Mouse (Mus musculus): ENCODE measurements around the gene Irs1. TPM values are rescaled to one million over a fixed set of nuclear protein-coding genes. Genes with fewer than 3 reads are reported as not detected.

The Irs1 gene
- polyA plus RNA-seq, 1 experiment from 2014 or later = 11.8 TPM

- ATAC-seq (ENCODE audit: low FRiP score, low read depth) = no peak
- peaks cover 5% of the 10 kb centered on the region; the same call in 1 of the 2 replicates for H3K4me1 ChIP-seq
- H3K9me3 ChIP-seq = no peaks in the 10 kb centered on the region
- no peaks in the 10 kb centered on the region for H3K27me3 ChIP-seq
- H3K9ac ChIP-seq = no peak overlapping the region
- H3K4me3 ChIP-seq = no peak overlapping the region
- H3K27ac ChIP-seq = no peak overlapping the region
- H3K36me3 ChIP-seq = peaks cover 20% of the 10 kb centered on the region
- 84% methylated on average over 3 of the region's 3 CpGs for WGBS
- H3K4me2 ChIP-seq (replicated peaks) = no peak overlapping the region
Observed at GRCm38 (mm10) chr1:82239409-82240201, 51.6 kb downstream of the Irs1 start.

GRCm38 (mm10) chr1:82238245-82238644 lies 53.0 kb downstream of the Irs1 start:
- 64% methylated on average over 4 of the region's 4 CpGs for WGBS
- Histone ChIP-seq H3K27me3 (no peaks in the 10 kb centered on the region), H3K4me2 (replicated peaks) (no peak overlapping the region), H3K9ac (no peak overlapping the region), H3K4me1 (peaks cover 5% of the 10 kb centered on the region; the same call in 1 of the 2 replicates), H3K9me3 (no peaks in the 10 kb centered on the region), H3K4me3 (no peak overlapping the region), H3K36me3 (peaks cover 31% of the 10 kb centered on the region), H3K27ac (no peak overlapping the region)
- no peak for ATAC-seq (ENCODE audit: low FRiP score, low read depth)

DNA sequence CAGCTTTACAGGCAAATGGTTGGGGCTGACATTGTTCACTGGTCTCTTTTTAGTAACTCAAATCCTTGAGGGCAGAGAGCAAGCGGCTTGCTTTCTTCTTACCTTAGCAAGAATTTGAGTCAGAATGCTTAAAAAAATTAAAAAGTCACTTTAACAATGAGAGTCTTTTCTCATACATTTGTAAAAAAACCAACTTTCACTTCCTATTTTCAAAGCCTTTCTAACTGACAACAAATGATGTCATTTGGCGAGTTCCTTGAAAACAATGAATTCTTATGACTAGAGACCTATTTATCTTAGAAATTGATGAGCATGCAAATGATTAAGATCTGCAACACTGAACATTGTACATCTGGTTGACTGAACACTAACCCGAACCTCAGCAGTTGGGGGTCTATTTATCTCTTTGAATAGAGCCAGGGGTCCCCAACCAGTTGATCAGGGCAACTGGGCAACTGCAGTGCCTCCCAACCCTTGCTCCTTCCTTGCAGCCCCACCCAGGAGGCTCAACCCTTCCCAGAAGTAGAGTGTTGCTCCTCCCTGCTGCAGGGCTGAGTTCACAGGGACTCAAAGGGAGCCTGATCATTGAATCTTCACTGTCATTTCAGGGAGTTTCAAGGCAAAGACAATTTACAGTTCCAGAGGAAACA lies 55.6 kb downstream of the Irs1 start:
- Histone ChIP-seq H3K36me3 (peaks cover 31% of the 10 kb centered on the region), H3K9me3 (no peaks in the 10 kb centered on the region), H3K4me1 (peaks cover 5% of the 10 kb centered on the region; the same call in 1 of the 2 replicates), H3K4me3 (no peak overlapping the region), H3K27me3 (no peaks in the 10 kb centered on the region), H3K9ac (no peak overlapping the region), H3K27ac (no peak overlapping the region), H3K4me2 (replicated peaks) (no peak overlapping the region)
- no peak for ATAC-seq (ENCODE audit: low FRiP score, low read depth)
- 75% methylated on average over 3 of the region's 3 CpGs for WGBS

- peaks cover 5% of the 10 kb centered on the region; the same call in 1 of the 2 replicates for H3K4me1 ChIP-seq
- H3K4me2 ChIP-seq (replicated peaks) = no peak overlapping the region
- no peak overlapping the region for H3K27ac ChIP-seq
- no peak for ATAC-seq (ENCODE audit: low FRiP score, low read depth)
- H3K36me3 ChIP-seq = peaks cover 31% of the 10 kb centered on the region
- no peaks in the 10 kb centered on the region for H3K9me3 ChIP-seq
- no peak overlapping the region for H3K4me3 ChIP-seq
- WGBS = 91% methylated on average over 3 of the region's 3 CpGs
- H3K9ac ChIP-seq = no peak overlapping the region
- H3K27me3 ChIP-seq = no peaks in the 10 kb centered on the region
Observed at GRCm38 (mm10) chr1:82234616-82235015, 56.6 kb downstream of the Irs1 start.

DNA sequence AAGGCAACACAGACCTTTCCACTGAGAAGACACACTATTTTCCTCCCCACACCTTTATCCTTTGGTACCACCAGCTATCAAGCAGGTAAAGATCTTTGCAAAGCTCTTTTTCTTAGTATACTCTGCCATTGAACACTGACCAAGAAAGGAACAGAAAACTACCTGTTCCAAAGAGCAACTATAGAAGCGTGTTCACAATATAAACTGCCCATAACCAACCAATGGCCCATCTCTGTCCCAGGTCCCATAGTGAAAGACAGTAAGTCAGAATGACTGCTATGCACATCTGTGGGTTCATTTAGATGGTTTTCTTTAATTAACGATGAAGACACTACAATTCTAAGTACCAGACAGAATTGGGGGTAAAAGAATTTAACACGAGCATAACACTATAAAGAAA lies 58.4 kb downstream of the Irs1 start, which contains the start of gene Gm9747:
Gene Gm9747 (plus strand): TSS at position 301 of the 400 bp plus-strand sequence.
- Histone ChIP-seq H3K4me1 (peaks cover 5% of the 10 kb centered on the region; the same call in 1 of the 2 replicates), H3K36me3 (peaks cover 31% of the 10 kb centered on the region), H3K4me3 (no peak within 1 kb of the TSS), H3K27ac (no peak within 1 kb of the TSS), H3K4me2 (replicated peaks) (no peak within 1 kb of the TSS), H3K9ac (no peak within 1 kb of the TSS), H3K27me3 (no peaks in the 10 kb centered on the region), H3K9me3 (no peaks in the 10 kb centered on the region)
- 93% methylated on average over 3 of the region's 3 CpGs for WGBS
- no peak for ATAC-seq (ENCODE audit: low FRiP score, low read depth)

DNA sequence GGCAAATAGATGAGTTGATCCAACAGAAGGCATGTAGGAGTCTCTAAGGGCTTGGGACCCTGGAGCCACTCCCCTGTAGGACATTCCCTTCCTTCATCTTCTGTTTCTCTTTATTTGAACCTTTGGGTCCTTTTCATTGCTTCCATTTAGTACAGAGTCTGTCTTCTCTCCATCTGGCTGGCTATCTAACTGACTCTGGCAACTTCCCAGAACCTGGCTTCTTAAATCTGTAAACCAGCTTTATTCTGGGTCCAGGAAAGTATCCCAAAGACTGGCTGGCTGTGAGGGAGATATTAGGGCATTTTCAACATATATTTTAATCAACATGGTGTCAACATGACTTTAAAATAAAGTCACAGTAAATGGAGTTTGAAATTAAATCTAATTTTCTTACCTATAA lies 62.4 kb downstream of the Irs1 start:
- H3K9ac ChIP-seq = no peak overlapping the region
- no peak overlapping the region for H3K4me2 ChIP-seq (replicated peaks)
- H3K9me3 ChIP-seq = no peaks in the 10 kb centered on the region
- H3K4me3 ChIP-seq = no peak overlapping the region
- H3K36me3 ChIP-seq = peaks cover 5% of the 10 kb centered on the region
- H3K27ac ChIP-seq = no peak overlapping the region
- H3K4me1 ChIP-seq = no peaks in the 10 kb centered on the region
- ATAC-seq (ENCODE audit: low FRiP score, low read depth) = no peak
- no peaks in the 10 kb centered on the region for H3K27me3 ChIP-seq

DNA sequence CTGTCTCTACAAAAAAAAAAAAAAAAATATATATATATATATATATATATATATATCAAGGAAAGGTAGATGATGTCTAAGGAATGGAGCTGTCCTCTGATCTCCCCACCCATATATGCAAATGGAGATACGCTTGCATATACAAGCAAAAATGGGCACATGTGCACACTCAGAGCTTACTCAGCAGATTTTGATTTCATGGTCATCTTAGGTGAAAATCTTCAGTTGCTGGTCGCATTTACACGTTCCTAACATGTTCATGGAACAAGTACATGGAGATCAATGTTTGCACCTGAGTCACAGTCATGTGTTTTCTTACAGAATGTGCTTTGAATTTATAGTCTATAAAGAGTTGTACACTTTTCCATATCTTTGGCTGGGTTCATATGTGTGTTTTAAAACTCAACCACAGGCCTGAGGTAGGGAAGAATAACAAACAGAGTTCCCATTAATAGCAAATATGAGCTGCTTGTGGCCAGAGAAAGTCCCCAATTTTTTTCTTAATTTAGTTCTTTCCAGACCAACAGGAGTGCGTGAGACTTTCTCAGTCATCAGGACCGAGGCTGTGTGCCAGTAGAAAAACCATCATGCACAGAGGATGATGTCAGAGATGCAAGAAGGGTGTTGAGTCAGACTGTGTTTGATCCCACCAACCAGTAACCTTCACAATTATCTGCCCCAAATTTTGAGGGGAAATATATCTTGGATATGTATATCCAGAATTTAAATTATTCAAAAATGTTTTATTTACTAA lies 68.0 kb downstream of the Irs1 start:
- WGBS = 79% methylated on average over 5 of the region's 5 CpGs
- H3K4me2 ChIP-seq (replicated peaks) = no peak overlapping the region
- no peaks in the 10 kb centered on the region for H3K27me3 ChIP-seq
- ATAC-seq (ENCODE audit: low FRiP score, low read depth) = no peak
- H3K27ac ChIP-seq = no peak overlapping the region
- H3K9ac ChIP-seq = no peak overlapping the region
- H3K9me3 ChIP-seq = no peaks in the 10 kb centered on the region
- peaks cover 12% of the 10 kb centered on the region; the same call in 1 of the 2 replicates for H3K4me1 ChIP-seq
- H3K36me3 ChIP-seq = no peaks in the 10 kb centered on the region
- no peak overlapping the region for H3K4me3 ChIP-seq

DNA sequence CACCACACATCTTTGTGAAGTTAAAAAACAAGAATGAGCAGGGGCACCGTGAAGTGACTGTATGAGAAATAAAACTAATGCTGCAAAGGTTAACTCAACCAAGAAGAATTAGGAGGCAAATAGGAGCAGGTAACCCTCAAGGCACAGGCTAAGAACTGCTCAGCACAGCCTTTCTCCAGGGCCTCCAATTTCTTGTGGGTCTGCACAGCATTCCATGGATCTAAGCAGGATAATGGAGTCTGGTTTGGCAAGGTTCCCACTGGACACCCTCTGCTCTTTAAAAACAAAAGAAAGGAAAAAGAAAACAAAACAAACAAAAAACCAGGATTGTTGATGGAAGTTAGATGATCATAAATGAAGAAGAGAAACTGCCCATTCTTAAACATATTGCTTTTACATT lies 69.8 kb downstream of the Irs1 start:
- H3K27ac ChIP-seq = no peak overlapping the region
- H3K9ac ChIP-seq = no peak overlapping the region
- H3K9me3 ChIP-seq = no peaks in the 10 kb centered on the region
- ATAC-seq (ENCODE audit: low FRiP score, low read depth) = no peak
- no peak overlapping the region for H3K4me3 ChIP-seq
- no peak overlapping the region for H3K4me2 ChIP-seq (replicated peaks)
- 59% methylated on average over 1 of the region's 1 CpGs for WGBS
- H3K27me3 ChIP-seq = no peaks in the 10 kb centered on the region
- no peaks in the 10 kb centered on the region for H3K36me3 ChIP-seq
- H3K4me1 ChIP-seq = peaks cover 12% of the 10 kb centered on the region; the same call in 1 of the 2 replicates

- ATAC-seq (ENCODE audit: low FRiP score, low read depth) = 0 out of 2 replicates have a peak, but pooled peaks have one; percentile 24
- no peaks in the 10 kb centered on the region for H3K36me3 ChIP-seq
- no peak overlapping the region for H3K9ac ChIP-seq
- H3K4me1 ChIP-seq = peaks cover 12% of the 10 kb centered on the region; the same call in 1 of the 2 replicates
- H3K27me3 ChIP-seq = no peaks in the 10 kb centered on the region
- no peak overlapping the region for H3K4me3 ChIP-seq
- no peak overlapping the region for H3K27ac ChIP-seq
- WGBS = 46% methylated on average over 12 of the region's 12 CpGs
- H3K4me2 ChIP-seq (replicated peaks) = no peak overlapping the region
- no peaks in the 10 kb centered on the region for H3K9me3 ChIP-seq
Observed at GRCm38 (mm10) chr1:82220673-82221396, 70.4 kb downstream of the Irs1 start.

GRCm38 (mm10) chr1:82207511-82207910 lies 83.7 kb downstream of the Irs1 start:
- Histone ChIP-seq H3K27me3 (0 out of 2 replicates have a peak, but pooled peaks cover 2% of the 10 kb centered on the region), H3K9ac (no peak overlapping the region), H3K4me1 (peaks cover 16% of the 10 kb centered on the region), H3K36me3 (no peaks in the 10 kb centered on the region), H3K4me3 (no peak overlapping the region), H3K4me2 (replicated peaks) (no peak overlapping the region), H3K27ac (no peak overlapping the region), H3K9me3 (peaks cover 9% of the 10 kb centered on the region; the same call in 1 of the 2 replicates)
- 84% methylated on average over 5 of the region's 5 CpGs for WGBS
- no peak for ATAC-seq (ENCODE audit: low FRiP score, low read depth)

DNA sequence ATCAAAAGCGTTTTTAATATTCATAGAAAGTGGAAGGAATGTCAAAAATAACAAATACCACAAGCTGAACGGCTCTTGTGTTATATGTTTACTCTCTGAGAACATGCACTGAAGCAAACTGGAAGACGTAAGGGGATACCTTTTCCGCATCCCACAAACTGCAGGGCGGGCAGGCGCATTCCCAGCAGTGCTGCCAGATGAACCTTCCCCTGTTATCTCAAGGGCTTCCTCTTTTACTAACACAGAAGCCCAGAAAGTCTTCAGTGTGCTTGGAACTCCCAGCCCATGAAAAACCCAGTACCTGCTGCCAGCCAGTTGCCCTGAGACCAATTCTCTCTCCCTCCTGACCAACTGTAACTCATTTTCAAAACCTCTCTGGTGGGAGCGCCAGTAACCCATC lies 90.6 kb downstream of the Irs1 start:
- H3K9me3 ChIP-seq = no peaks in the 10 kb centered on the region
- 0 out of 2 replicates have a peak, but pooled peaks cover 2% of the 10 kb centered on the region for H3K27me3 ChIP-seq
- peaks cover 48% of the 10 kb centered on the region for H3K4me1 ChIP-seq
- H3K36me3 ChIP-seq = no peaks in the 10 kb centered on the region
- no peak overlapping the region for H3K27ac ChIP-seq
- no peak overlapping the region for H3K9ac ChIP-seq
- ATAC-seq (ENCODE audit: low FRiP score, low read depth) = no peak
- 69% methylated on average over 7 of the region's 7 CpGs for WGBS
- H3K4me3 ChIP-seq = no peak overlapping the region
- H3K4me2 ChIP-seq (replicated peaks) = no peak overlapping the region

Data from limb, embryonic 13.5 days (tissue).